Mouse (Mus musculus) small intestine, adult 2 months (tissue): ENCODE data around the gene Trpv1.

ENCODE experiments used
- CTCF ChIP-seq: fragments of 200-500 bp; IDR thresholded peaks from 2 replicates; pipeline ENCODE4 v1.5.1; 2012; ENCODE audit warnings: low read depth, mild to moderate bottlenecking, control low read depth, inconsistent platforms, low read length, moderate library complexity, mixed read lengths; ENCODE audit not compliant: insufficient replicate concordance, insufficient read length; ENCODE audit errors: extremely low read depth
- POLR2A ChIP-seq: fragments of 200-500 bp; IDR thresholded peaks from 2 replicates; pipeline ENCODE4 v1.6.1; 2012; ENCODE audit warnings: low read depth, mild to moderate bottlenecking, control low read depth, inconsistent platforms, low read length, moderate library complexity

- TF ChIP-seq CTCF = peak; percentile 46; the same call in 1 of the 2 replicates
- no peak for TF ChIP-seq POLR2A
Measured at GRCm38 (mm10) chr11:73219671-73220070, 14.4 kb upstream of the Trpv1 start.
